Mouse (Mus musculus) mature B cell (primary cell): Measurements from ENCODE around the gene Inf2.

Experiments
- in situ Hi-C: fragments of 300-500 bp; cut with MboI; formaldehyde crosslinking; loops from 2 replicates; pipeline ENCODE4 v1.14.3; 2019

Gene Inf2

DNA sequence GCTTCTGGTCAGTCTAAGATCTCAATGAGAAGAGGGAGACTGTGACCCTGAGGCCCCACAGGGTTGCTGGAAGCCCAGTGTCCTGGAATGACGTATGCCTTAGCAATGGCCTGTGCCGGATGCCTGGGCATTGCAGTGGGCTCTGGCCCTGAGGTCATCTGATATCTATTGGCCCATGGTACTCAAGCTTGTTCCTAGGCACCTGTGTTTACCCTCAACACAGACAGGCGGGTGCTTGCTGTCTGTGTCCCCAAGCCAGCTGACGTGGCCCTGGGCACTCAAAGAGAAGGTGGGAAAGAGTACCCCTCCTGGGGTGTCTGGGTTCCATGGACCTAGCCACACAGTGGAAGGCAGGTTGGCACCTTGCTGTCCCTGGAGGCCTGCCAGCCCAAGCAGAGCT lies 37.1 kb downstream of the Inf2 start:
- in situ Hi-C loops, result no loop called here

DNA sequence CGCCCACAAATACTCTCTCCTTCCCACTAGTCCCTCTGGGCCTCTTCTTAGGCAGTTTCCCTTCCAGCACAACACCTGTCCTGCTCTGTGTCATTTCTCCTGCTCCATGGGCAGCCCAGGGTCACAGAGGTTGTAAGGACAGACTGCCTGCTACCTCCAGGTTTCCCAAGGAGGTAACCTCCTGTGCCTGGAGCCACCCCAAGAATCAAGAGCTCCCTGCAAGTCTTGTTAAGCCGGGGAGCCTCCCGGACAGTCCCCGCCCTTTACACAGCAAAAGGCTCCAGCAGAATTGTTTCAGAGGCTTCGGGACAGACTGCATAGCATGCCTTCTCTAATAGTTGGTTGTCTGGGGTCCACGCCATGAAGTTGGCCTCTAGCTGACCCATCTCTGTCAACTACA lies 37.9 kb downstream of the Inf2 start:
- in situ Hi-C loops, result no loop called here

DNA sequence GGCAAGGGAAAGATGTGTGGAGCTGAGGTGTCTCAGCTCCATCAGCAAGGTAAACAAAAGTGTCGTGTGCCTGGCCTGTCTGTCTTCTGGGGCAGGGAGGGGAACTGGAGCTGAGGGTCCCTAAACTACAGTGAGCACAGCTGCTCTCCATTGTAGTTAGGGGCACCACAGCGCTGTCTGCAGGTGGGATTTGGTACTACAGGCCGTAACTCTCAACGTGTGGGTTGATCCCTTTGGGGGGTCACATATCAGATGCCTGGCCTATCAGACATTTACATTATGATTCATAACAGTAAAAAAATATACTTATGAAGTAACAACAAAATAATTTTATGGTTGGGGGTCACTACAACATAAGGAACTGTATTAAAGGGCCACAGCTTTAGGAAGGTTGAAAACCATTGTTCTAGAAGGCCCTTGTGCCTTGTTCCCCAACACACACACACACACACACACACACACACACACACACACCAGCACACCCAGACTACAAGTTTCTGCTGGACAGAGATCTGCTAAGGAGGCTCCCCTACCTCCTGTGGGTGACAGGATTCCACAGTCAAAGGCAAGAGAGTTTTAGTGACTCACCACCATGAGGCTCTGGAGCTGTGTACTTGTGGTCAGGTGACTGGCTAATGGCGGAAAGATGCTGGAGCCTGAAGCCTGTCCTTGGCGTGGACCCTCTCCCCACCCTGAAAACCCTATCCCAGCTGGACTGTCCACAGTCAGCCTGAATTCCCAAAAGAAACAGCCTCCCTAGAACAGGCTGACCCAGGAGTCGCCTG lies 38.7 kb downstream of the Inf2 start:
- in situ Hi-C loops, result no loop called here

DNA sequence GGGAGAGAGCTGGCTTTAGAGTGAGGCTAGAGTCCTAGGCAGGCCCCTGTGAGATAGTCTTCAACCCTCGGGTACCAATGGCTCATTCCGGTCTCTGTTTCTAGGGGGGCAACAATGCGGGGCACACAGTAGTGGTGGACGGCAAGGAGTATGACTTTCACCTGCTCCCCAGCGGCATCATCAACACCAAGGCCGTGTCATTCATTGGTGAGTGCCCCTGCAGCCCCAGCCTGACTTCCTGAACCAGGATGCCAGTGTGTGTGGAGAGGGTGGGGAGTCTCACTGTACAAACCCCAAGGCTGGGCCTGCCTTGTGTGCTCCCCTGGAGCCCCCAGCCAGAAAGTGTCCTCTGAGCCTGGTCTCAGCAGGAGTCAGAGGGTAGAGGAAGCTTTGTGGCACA lies 39.6 kb downstream of the Inf2 start:
- in situ Hi-C loops, result no loop called here

DNA sequence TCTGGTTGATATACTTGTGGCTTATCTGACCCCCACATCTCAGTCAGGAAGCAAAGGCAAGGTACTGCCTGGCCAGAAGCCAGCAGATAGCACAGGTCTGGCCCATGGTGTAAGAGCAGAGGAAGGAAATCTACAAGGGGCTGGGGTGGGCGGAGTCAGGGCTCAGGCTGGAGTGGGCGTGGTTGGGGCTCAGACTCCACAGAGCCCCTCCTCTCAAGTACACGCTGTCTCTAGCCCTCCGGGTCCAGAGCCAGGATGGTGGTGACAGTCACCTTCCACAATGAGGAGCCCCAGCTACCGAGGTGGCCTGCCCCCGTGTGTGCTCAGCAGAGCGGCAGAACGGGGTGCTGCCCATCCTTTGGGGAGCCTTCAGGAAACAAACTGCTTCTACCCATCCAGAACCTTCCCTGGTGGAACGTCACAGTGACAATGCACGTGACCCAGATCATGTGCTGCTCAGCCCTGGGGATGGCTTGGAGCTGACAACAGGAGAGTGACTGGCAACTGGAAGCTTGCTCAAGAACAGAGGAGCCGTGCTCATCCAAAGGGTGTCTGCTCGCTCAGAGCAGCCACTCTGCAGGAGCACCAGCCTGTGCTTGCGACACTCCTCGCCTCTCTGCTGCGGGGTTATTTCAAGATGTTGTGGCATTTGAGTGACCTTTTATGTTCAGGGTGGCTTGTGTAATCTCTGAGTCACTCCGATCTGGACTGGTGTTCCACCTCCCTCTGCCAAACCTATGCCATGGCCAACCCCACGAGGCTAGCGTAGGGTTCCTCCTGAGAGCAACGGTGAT lies 40.5 kb downstream of the Inf2 start:
- in situ Hi-C loops, result no loop called here

DNA sequence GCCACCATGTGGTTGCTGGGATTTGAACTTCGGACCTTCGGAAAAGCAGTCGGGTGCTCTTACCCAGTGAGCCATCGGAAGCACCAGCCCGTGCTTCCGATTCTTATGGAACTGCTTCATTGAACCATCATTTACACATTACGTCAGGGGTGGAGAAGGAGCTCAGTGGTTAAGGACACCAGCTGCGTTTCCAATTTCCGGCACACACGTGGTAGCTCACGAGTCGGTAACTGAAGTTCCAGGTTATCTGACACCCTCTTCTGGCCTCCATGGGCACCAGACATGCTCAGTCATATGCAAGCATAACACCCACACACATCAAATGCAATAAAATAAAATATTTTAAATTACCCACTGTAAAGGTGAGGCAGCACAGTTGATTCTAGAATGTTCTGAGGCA lies 41.4 kb downstream of the Inf2 start:
- in situ Hi-C loops, result no loop called here

DNA sequence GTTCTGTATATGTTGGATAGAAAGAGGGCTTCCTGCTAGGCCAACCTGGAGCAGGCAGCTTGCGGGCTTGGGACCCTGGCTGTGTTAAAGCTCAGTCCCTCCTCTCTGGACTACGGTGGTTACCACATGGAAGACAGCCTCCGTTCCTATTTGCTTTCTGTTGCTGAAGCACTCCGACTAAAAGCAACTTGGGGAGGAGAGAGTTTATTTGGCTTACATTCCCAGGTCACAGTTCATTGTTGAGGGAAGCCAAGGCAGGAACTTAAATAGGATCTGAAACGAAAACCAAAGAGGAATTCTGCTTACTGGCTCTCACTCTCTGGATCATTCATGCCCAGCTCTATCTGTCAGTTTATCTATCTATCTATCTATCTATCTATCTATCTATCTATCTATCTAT lies 42.2 kb downstream of the Inf2 start:
- in situ Hi-C loops, result no loop called here

DNA sequence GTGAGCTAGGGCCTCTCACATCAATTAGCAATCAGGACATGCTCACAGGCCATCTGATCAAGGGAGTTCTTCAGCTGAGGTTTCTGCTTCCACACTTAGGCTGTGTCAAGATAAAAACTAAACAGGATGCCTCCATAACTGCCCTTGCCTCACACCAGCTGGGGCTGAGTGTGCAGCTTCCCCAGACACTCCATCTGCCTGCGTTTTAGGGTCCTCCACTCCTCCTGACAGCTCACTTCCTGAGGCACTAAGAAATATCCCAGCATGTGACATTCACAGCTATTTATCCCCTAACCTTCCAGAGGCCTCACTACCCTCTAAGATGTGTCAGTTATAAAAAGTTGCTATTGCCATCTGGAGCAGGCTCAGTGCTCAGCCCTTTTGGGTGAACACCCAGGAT lies 42.9 kb downstream of the Inf2 start:
- in situ Hi-C loops, result no loop called here

DNA sequence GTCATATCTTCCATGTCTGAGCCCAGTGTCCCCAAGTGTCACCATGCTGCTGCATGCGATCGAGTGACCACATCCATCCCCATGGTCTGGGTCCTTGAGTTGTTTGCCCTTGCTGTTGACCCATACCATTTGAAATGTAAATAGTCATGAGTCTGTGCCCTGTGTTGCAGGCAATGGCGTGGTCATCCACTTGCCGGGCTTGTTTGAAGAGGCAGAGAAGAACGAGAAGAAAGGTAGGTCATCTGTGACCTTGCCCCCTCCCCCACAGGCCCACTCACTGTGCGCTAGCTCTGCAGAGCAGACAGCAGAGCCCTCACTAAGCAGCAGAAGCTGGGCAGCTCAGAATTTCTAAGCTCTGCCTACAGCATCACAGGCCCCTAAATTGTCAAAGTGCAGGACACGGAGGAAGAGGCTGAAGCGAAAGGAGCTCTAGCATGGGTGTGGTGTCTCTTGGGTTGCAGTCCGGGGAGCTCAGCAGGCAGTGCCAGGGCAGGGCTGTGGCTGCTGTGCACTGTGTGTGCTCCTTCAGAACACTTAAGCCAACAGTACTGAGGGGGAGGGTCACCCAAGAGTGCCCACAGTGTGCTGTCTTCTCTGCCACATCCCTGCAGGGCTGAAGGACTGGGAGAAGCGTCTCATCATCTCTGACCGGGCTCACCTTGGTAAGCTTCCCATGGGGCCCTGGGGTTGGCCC lies 43.6 kb downstream of the Inf2 start:
- in situ Hi-C loops, result no loop called here

DNA sequence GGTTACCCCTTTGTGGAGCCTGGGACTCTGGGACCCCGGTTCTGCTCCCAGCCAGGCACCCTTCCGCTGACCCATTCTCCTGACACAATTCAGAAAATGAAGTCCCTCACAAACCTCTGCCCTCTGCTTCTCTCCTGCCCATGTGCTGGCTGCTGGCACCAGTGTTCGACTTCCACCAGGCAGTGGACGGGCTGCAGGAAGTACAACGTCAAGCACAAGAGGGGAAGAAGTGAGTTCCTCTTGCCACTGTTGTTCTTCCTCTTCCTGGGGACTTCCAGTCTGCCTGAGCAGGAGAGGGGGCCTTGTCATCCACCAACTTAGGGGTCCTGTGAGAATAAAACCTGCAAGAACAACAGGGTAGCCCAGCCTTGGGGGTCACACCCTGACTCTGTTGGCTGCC lies 44.3 kb downstream of the Inf2 start:
- in situ Hi-C loops, result no loop called here

DNA sequence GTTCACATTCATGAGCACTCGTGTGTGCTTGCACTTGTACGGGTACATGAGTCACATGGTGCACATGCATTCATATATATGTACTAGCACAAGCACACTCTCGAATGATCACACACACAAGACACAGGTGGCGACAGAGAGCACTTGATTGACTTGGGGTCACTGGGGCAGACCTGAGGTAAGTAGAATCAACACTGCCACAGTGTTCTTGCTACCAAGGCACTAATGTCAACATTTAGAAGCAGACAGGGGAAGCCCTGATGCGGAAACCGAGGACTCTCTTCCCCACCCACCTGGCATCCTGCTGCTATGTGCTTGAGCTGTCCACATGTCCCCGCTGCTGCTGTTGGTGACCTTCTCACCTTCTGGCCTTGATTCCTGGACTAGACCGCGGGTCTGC lies 45.1 kb downstream of the Inf2 start:
- in situ Hi-C loops, result no loop called here

DNA sequence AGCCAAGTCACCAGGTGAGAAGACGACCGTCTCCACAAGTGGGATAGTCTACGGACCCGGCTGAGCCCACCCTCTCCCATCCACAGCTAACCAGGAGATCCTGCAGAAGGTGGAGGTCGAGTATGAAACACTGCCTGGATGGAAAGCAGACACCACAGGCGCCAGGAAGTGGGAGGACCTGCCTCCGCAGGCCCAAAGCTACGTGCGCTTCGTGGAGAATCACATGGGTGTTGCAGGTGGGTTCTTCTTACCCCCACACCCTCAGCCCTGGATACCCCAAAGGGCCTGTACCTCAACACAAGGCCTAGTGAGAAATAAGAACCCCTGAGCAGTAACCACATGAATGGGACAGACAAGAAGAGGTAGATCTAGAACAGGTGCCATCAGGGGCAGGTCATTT lies 50.9 kb downstream of the Inf2 start:
- in situ Hi-C loops, result no loop called here

DNA sequence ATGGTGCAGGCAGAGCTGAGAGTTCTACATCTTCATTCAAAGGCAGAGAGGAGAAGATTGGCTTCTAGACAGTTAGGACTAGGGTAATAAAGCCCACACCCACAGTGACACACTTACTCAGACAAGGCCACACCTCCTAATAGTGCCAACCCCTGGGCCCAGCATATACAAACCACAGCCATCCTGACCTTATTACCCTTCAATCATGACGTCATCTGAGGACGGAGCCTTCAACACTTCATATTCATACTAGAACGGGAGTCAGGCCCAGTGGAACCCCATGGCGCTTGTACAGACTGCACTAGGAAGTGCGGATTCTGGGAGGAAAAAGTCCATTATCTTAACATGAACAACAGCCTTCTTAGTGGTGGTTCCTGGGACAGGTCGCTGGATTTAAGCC lies 54.5 kb downstream of the Inf2 start:
- in situ Hi-C loops, result no loop called here

DNA sequence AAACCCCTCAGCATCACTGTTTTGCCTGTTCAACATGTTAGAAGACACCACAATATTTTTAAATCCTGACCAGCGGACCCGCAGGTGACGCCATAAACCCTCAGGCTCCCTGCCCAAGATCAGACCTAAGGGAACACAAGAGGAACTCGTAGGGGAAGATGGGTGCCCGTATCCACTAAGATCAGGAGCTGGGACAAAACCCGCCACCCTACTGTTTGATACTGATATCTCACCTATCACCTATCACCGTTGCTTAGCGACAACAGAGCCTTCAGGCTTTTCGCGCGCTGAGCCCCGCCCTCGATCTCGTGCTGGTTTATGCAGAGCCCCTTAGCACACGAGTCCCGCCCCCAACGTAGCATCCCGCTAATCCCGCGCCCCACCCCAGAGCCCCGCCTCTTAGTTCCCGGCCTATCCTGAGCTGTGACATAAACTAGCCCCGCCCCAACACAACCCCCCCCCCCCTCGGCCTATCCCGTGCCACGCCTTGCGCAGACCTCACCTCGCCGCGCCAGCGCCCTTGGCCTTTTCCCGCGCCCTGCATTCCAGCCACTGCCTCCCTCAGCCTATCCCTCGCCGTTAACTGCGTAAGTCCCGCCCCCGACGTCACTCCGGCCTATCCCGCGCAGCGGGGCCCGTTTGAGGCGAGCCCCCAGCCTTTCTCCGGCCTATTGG lies 55.7 kb downstream of the Inf2 start, which contains the start of gene Siva1:
Gene Siva1, plus strand, starts transcription at position 500 of the 675 bp plus-strand sequence.
- in situ Hi-C loops, result no loop called here

DNA sequence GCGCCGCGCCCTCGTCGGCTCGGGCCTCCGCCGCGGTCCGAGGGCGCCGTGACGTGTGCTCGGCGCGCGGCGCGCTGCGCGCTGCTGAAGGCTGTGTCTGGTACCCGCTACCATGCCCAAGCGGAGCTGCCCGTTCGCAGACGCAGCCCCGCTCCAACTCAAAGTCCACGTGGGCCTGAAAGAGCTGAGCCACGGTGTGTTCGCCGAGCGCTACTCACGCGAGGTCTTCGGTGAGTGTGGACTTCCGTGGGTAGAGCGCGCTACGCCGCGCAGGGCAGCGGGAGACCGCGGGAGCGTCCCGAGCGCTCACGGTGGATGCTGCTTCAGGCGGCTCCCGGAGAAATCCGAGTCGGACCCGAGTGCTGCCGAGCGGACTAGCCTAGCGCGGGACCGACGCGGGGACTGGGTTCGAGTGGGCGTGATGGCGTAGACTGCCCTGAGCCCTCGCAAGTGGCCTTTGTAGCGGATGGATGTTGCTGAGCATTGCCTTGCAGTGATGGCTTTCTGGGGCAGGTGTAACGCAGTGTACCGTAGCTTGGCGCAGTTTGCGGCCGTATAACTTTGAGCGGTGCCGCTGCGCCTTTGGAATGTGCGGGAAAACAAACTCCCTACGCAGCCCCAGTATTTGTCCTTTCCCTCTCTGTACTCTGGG lies 56.4 kb downstream of the Inf2 start:
- in situ Hi-C loops, result no loop called here

DNA sequence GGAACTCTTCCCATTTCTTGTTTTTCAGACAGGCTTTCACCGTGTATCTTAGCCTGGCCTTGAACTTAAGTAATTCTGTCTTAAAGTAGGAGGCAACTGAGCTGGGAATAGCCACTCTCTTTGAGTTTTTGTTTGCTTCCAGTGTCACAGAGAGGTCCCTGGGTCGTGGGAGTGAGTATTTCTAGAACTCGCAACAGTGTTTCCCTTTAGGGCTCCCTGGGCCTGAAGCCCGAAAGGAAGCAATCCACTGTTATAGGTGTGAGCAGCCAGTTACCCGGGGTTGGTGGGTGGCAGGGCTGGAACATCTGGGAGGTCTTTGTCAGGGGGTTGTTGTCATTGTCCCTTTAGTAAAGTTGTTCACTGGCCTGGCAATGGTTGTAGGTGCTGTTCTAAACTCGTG lies 57.6 kb downstream of the Inf2 start:
- in situ Hi-C loops, result no loop called here

DNA sequence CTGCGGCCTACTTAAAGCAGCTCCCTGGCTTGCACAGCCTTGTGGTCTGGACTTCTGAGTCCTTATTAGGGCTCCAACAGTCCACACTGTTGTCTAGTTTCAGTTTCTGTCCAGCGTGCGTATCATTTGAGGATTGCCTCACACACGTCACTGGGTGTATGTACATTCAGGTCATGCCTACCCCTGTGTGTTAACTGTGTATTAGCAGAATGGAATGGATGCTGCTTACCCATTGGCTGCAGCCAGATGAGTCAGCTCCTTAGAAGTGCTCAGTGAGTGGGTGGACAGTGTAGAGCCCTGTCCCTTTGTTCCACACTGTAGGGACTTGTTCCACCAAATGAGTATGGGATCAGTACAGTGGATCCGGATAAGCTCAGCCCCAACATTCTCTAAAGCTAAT lies 59.5 kb downstream of the Inf2 start:
- in situ Hi-C loops, result no loop called here

DNA sequence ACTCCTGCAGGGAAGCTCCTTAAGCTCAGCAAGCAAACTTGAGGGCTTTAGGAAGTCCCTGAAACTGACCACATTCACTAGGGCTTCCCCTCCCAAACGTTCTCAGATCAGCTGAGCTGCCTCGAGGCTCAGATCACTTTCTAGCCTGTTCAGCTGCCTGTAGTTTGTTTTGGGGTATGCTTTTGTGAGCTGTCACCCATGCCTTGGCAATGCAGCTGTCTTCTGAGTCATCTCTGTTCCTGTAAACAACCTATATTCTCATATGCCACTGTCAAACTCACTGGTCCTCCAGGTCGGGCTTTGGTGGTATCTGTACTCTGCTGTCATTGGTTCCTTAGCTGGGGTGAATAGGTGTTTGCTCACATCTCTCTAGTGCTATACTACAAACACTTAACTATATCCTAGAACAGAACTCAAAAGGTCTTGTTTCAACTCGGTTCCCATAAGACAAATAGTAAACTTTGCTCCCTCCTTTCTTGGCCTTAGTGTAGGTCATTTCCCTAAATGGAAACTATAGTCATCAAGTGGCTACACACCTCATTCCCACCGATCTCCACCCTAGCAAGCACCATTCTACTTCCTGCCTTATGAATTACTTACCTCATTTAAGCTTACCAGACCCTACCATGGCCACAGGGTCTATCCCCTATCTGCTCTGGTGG lies 63.3 kb downstream of the Inf2 start:
- in situ Hi-C loops, result loop anchor here (5.0 kb wide), 1 partner anchor 55 kb away; no protein-coding TSS in a partner anchor

DNA sequence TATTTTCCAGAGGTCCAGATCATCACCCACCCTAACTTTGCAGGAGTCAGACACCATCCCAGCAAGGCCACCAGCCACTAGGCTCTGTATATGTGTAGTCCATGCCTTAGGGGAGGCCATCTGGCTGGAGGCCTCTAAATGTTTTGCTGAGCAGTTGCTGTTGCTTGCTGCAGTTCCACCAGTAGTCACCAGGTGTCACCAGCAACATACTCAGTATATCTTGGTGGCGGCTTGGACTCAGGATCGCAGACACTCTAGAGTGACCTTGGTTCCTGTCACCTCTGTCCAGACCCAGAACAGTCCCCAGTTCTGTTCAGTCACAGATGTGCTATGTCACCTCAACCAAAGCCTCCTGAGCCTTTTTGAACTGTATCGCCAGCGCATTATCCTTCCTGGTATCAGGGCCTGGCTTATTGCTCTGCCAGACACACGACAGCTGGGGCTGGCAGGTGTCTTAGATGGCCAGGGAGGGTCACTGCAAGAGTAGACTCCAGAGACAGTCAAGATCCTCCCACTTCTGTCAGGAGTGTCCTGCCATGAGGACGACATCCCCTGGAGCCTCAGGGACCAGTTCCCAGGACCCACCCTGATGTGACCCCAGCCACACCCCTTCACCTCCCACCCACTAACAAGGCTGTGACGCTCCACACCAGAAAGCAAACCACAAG lies 64.7 kb downstream of the Inf2 start:
- in situ Hi-C loops, result loop anchor here (5.0 kb wide), 1 partner anchor 54 kb away; no protein-coding TSS in a partner anchor

DNA sequence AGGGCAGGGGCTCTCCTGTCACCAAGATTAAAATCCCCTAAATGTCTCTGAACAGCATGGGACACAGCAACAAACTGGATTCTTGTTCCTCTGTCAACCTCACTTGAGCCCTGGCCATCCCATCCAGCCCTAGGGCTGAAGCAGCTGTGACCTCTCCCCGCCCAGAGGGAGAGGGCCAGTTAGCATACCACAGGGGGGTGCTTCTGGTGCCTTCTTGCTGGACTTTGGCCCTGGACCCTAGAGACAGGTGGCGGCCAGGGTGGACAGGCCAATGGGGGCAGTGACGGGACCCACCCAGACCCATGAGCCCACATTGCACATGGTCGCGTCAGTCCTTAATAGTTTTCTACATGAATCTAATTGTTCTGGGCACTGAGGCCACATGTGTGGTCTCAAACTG lies 65.5 kb downstream of the Inf2 start:
- in situ Hi-C loops, result loop anchor here (5.0 kb wide), 1 partner anchor 53 kb away; no protein-coding TSS in a partner anchor
